Mouse (Mus musculus) adrenal gland, postnatal 36 days (tissue): Measurements from ENCODE around the gene Smo. TPM values are rescaled to one million over a fixed set of nuclear protein-coding genes. Genes with fewer than 3 reads are reported as not detected.

Source experiments
- DNase-seq, 2 experiments: peaks; one replicate each; pipeline ENCODE4 v3.0.0; 2021; ENCODE audit warnings: mixed read lengths in 1 of 2
- long read RNA-seq, 2 experiments: library from polyadenylated mRNA; stranded (forward); transcript quantifications; one replicate each; pipeline ENCODE4 v2.0.0; 2021; ENCODE audit warnings: borderline sequencing depth in 2 of 2
- total RNA-seq, 2 experiments: library from RNA; stranded (reverse); gene quantifications; 2 replicates each; pipeline ENCODE4 v1.2.3; 2021

Smo gene
- 10 to 100 TPM; 41.6 to 50.4 TPM for total RNA-seq
- long read RNA-seq, experiment 1, transcript Smo-201 (12 exons, 3,779 nt), result major isoform, 31 of 46 reads
- long read RNA-seq, experiment 1, partial matches to known transcripts, result 14 of 46 reads
- long read RNA-seq, experiment 1, other reads (novel, unspliced or antisense), result 1 of 46 reads
- long read RNA-seq, experiment 2, transcript Smo-201 (12 exons, 3,779 nt), result major isoform, 17 of 21 reads
- long read RNA-seq, experiment 2, partial matches to known transcripts, result 2 of 21 reads
- long read RNA-seq, experiment 2, other reads (novel, unspliced or antisense), result 2 of 21 reads

- DNase-seq, result peak; percentile 85 to 90
Observed at GRCm38 (mm10) chr6:29735336-29735688, at the start of gene Smo. TSS of gene Smo (plus strand) at chr6:29735503.

- peak; percentile 12 to 29 for DNase-seq
Observed at GRCm38 (mm10) chr6:29685952-29686351, 49.4 kb upstream of the Smo start.

GRCm38 (mm10) chr6:29689458-29689857 is 45.8 kb upstream of the Smo start:
- DNase-seq, result no peak

- DNase-seq, result peak; percentile 97 to 98
Observed at GRCm38 (mm10) chr6:29693953-29694352, 41.4 kb upstream of the Smo start, which contains the start of gene Tspan33. TSS of gene Tspan33 (plus strand) at chr6:29694222.

- peak in 1 of 2 experiments; percentile 9 for DNase-seq
Observed at GRCm38 (mm10) chr6:29694375-29695289, 40.7 kb upstream of the Smo start.

- DNase-seq, result no peak
Observed at GRCm38 (mm10) chr6:29695290-29695674, 40.0 kb upstream of the Smo start.

- DNase-seq, result no peak
Observed at GRCm38 (mm10) chr6:29695975-29696374, 39.3 kb upstream of the Smo start.

- no peak for DNase-seq
Observed at GRCm38 (mm10) chr6:29697139-29697538, 38.2 kb upstream of the Smo start.

GRCm38 (mm10) chr6:29697548-29697947 is 37.8 kb upstream of the Smo start:
- DNase-seq, result no peak

GRCm38 (mm10) chr6:29699085-29699745 is 36.1 kb upstream of the Smo start:
- DNase-seq, result no peak

GRCm38 (mm10) chr6:29701051-29701450 is 34.3 kb upstream of the Smo start:
- DNase-seq, result no peak

GRCm38 (mm10) chr6:29702126-29702525 is 33.2 kb upstream of the Smo start:
- DNase-seq, result no peak

- DNase-seq, result no peak
Observed at GRCm38 (mm10) chr6:29704143-29704542, 31.2 kb upstream of the Smo start.

- no peak for DNase-seq
Observed at GRCm38 (mm10) chr6:29707902-29708301, 27.4 kb upstream of the Smo start.

- DNase-seq, result no peak
Observed at GRCm38 (mm10) chr6:29711318-29711717, 24.0 kb upstream of the Smo start.

GRCm38 (mm10) chr6:29712011-29712584 is 23.2 kb upstream of the Smo start:
- DNase-seq, result peak in 1 of 2 experiments; percentile 43

GRCm38 (mm10) chr6:29716624-29717365 is 18.5 kb upstream of the Smo start:
- DNase-seq, result no peak

- DNase-seq, result no peak
Observed at GRCm38 (mm10) chr6:29717541-29717940, 17.8 kb upstream of the Smo start.

- peak; percentile 50 to 68 for DNase-seq
Observed at GRCm38 (mm10) chr6:29717952-29718521, 17.3 kb upstream of the Smo start.

GRCm38 (mm10) chr6:29718894-29719329 is 16.4 kb upstream of the Smo start:
- peak; percentile 62 to 65 for DNase-seq

- no peak for DNase-seq
Observed at GRCm38 (mm10) chr6:29721890-29722289, 13.4 kb upstream of the Smo start.
